Mouse (Mus musculus): ENCODE data around the gene Moap1.

DNA sequence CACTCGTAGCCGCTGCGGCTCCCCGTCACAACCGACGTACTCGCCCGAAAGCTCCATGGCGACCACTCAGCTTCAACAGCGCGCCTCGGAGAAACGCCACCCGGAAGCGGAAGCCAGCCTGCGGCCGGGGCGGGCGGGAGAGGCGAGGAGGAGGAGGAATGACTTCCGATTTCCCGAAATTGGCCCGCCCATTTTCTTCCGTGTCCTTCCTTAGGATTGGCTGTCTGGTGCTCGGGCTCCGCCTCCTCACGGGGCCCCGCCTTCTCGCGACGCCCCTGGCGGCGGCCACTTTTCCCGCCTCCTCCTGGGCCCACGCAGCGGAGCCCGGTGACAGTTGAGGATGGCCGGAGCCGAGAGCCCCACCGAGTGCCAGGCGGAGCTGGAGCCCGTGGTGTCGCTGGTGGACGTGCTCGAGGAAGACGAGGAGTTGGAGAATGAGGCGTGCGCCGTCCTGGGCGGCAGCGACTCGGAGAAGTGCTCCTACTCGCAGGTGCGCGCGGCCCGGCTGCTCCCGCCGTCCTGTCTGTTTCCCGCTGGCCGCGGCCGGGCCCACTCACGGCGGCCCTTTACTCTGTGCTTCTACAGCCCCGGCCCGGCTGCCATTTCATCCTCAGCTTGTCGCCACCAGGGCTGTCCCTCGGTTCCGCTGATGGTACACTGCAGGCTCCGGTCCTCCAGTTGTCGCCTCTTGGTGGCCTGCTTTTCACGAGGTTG is 14.4 kb upstream of the Moap1 start, which contains the start of the genes Gm28051, Gon7 and Ubr7:
- TF ChIP-seq MAFK (IDR thresholded peaks at IDR 0.05; ENCODE audit: insufficient read depth, low read depth, low read length) (no peak), CHD2 (IDR thresholded peaks at IDR 0.05; ENCODE audit: low read depth, low read length) (no peak), ZC3H11A (IDR thresholded peaks at IDR 0.05; ENCODE audit: borderline replicate concordance, low read depth, low read length) (no peak)
